Mouse (Mus musculus) megakaryocyte, embryonic 14.5 days (primary cell): ENCODE measurements at regions not wholly inside any gene's neighbourhood (a gene's known extent, or its start where the extent isn't known, plus 50 kb on each side); places are given as distances from the start of the nearest gene placed in this dataset.

Source experiments
- FLI1 ChIP-seq: IDR thresholded peaks from 2 replicates; pipeline ENCODE4 v1.6.1; 2012; ENCODE audit warnings: low read length, inconsistent platforms, mixed read lengths
- GATA1 ChIP-seq: IDR thresholded peaks from 3 replicates; pipeline ENCODE4 v1.6.1; 2012; ENCODE audit warnings: mixed read lengths, low read length, inconsistent platforms, borderline replicate concordance

GRCm38 (mm10) chr13:107193426-107193825 is 171.5 kb upstream of the Kif2a start:
- TF ChIP-seq GATA1 = no peak
- no peak for TF ChIP-seq FLI1
